Mouse (Mus musculus): ENCODE results near the gene Zfp750. TPM values are rescaled to one million over a fixed set of nuclear protein-coding genes. Genes with fewer than 3 reads are reported as not detected.

Zfp750 gene
- total RNA-seq (2023; ENCODE audit: inconsistent age) = not detected in 4 replicates

DNA sequence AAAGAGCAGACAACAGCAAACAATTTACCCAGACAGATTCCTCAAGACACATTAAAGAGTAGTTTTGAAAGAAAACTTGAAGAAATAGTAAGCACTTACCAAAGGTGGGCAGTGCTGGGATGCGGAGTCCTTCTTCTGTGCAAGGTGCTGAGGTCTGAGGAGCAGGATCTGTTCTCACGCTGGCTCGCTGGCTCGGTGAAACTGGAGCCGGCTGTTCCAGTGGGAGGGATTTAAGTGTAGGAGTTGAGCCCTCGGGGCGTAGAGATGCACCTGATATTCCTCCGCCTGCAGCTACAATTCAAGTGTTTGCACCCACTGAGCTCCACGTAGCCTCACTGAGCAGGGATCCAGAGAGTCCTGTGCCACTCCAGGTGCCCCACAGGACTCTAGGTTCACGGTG, at the start of gene Zfp750:
Zfp750 (minus strand) TSS at position 203 of the 400 bp plus-strand sequence.

Other genes starting within 250 kb of the Zfp750 start
- 54.2 to 59.0 TPM (median 54.9 TPM) in 4 replicates for gene Wdr45b, start 164.9 kb downstream of the Zfp750 start, total RNA-seq (2023; ENCODE audit: inconsistent age)
- gene Rab40b, start 131.1 kb downstream of the Zfp750 start, total RNA-seq (2023; ENCODE audit: inconsistent age) = not detected in 4 replicates
- 4.6 to 6.5 TPM (median 5.3 TPM) in 4 replicates for gene Fn3krp, start 97.9 kb downstream of the Zfp750 start, total RNA-seq (2023; ENCODE audit: inconsistent age)
- not detected in 4 replicates for gene Fn3k, start 84.4 kb downstream of the Zfp750 start, total RNA-seq (2023; ENCODE audit: inconsistent age)
- gene Tbcd, start 67.4 kb downstream of the Zfp750 start, total RNA-seq (2023; ENCODE audit: inconsistent age) = 31.9 to 36.7 TPM (median 35.6 TPM) in 4 replicates
- gene B3gntl1, start 153.8 kb upstream of the Zfp750 start, total RNA-seq (2023; ENCODE audit: inconsistent age) = 10.8 to 15.1 TPM (median 12.0 TPM) in 4 replicates
- 2.5 to 4.4 TPM (median 3.3 TPM) in 4 replicates for gene Metrnl, start 182.2 kb upstream of the Zfp750 start, total RNA-seq (2023; ENCODE audit: inconsistent age)